Mouse (Mus musculus) c-Kit-positive CD71-negative TER-119-negative erythroid progenitor cells, embryonic 14.5 days (primary cell): ENCODE results near the gene Tnik.

Source experiments
- DNase-seq: peaks from one replicate; pipeline ENCODE4 v3.0.0-alpha.2; 2013; ENCODE audit warnings: low read depth

Gene Tnik

GRCm38 (mm10) chr3:28721218-28721617, 458.2 kb downstream of the Tnik start:
- no peak for DNase-seq

DNA sequence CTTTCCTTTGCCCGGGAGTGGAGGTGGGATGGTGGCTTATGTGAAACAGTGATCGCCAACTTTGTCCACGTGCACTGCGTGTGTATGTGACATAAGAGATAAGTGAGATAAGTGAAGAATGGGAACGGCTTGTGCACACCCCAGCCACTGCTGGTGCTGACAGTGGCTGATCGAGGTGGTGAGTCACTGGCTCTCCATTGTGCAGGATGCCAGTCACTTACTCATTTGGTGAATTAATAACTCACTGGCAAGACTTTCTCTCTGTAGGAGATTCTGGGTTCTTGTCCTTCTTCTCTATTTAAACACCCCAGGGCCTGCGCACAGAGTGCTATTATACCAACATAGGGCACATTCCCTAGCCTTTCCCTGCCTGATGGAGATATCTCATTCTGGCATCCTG, 458.8 kb downstream of the Tnik start:
- no peak for DNase-seq

- DNase-seq = no peak
Measured at GRCm38 (mm10) chr3:28722531-28722930, 459.5 kb downstream of the Tnik start.

DNA sequence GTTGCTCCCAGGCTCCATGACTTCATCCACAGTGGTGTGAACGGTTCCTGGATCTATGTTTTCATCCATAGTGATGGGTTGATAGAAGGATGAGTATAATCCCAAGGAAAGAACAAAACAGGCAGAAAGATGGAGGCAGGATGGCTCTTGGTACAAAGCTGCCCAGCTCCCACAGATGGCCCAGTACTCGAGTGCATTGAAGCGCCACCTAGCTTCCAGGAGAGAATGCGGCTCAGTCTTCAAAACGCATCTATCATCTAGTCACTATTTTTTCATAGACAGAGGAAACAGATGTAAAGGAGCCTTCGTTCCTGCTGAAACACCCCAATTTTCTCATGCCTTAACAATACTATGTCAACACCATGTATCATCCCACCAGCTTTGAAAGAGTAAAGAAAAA, 460.5 kb downstream of the Tnik start:
- DNase-seq = no peak

DNA sequence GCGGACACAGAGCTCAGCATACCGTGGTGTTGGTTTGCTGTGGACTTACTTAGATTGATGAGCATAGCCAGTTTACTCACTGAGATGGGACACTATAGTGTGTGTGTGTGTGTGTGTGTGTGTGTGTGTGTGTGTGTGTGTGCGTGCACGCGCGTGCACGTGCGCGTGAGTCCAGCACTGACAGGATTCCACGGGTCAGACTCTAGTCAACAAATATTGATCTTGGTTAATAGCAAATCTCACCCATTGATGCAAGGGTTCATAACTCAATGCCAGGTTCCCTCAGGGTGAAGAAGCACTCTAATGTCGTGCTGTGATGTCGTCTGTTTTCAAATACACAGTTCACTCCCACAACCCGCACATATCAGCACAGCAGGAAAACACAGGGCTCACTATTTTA, 462.2 kb downstream of the Tnik start:
- no peak for DNase-seq
